Mouse (Mus musculus) megakaryocyte, embryonic 14.5 days (primary cell): Measurements from ENCODE around the gene Glul. TPM values are rescaled to one million over a fixed set of nuclear protein-coding genes. Genes with fewer than 3 reads are reported as not detected.

Source experiments
- H3K27me3 ChIP-seq: replicated peaks from 2 replicates; pipeline ENCODE3; 2012; ENCODE audit warnings: inconsistent platforms
- H3K36me3 ChIP-seq: replicated peaks from 2 replicates; pipeline ENCODE3; 2012; ENCODE audit warnings: low read length, inconsistent platforms, mixed read lengths
- H3K4me1 ChIP-seq: 2 replicates; pipeline ENCODE4 v1.6.1; 2012; ENCODE audit warnings: inconsistent platforms
- H3K4me3 ChIP-seq: replicated peaks from 2 replicates; pipeline ENCODE3; 2012; ENCODE audit warnings: moderate library complexity, mild to moderate bottlenecking, inconsistent platforms
- H3K9me3 ChIP-seq: 2 replicates; pipeline ENCODE4 v1.6.1; 2012; ENCODE audit warnings: inconsistent platforms
- FLI1 ChIP-seq: IDR thresholded peaks from 2 replicates; pipeline ENCODE4 v1.6.1; 2012; ENCODE audit warnings: low read length, inconsistent platforms, mixed read lengths
- GATA1 ChIP-seq: IDR thresholded peaks from 3 replicates; pipeline ENCODE4 v1.6.1; 2012; ENCODE audit warnings: mixed read lengths, low read length, inconsistent platforms, borderline replicate concordance
- polyA plus RNA-seq: library from polyadenylated mRNA; stranded (reverse); fragments of >175 nt; gene quantifications from 2 replicates; pipeline ENCODE4 v1.2.3, GENCODE M21; 2012; ENCODE audit warnings: low replicate concordance; ENCODE audit not compliant: insufficient read depth

Gene Glul
- polyA plus RNA-seq, 1 experiment, result 68.1 TPM

DNA sequence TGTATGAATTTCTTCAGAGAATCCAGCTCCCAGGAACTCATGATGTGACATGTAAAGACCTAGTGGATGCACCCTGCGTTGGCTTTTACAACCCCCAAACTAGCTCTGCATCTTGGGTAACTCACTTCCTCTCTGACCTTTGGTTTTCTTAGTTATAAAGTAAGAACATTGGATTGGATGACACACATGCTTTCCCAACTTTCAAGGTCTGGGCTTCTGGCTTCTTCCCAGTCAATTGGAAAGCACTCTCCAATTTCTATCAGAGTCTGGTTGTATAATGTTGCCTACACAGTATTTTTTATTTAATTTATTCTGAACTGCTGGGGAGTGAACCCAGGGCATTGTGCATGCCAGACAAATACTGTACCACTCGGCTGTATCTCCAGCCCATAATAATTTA lies 30.7 kb downstream of the Glul start:
- Histone ChIP-seq H3K4me1 (no peaks in the 10 kb centered on the region), H3K27me3 (peaks cover 2% of the 10 kb centered on the region), H3K4me3 (no peak overlapping the region), H3K36me3 (no peaks in the 10 kb centered on the region), H3K9me3 (peaks cover 23% of the 10 kb centered on the region)
- TF ChIP-seq GATA1 (no peak), FLI1 (no peak)

DNA sequence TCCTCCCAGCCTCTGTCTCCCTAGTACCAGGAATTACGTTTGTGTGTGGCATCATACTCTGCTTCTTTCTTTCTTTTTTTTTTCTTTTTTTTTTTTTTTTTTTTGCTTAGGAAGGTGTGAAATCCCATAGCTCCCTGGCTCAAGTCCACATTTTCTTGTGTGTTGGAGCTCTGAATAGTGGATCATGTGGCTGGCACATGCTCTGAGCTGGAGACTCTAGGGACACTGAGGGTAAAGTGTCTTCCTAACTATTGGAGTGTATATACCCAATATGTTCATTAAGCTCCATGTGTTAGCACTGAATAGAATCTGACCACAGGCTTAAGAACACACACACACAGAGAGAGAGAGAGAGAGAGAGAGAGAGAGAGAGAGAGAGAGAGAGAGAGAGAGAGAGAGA lies 34.0 kb downstream of the Glul start:
- H3K4me3 ChIP-seq, result no peak overlapping the region
- H3K27me3 ChIP-seq, result no peaks in the 10 kb centered on the region
- TF ChIP-seq FLI1 (no peak), GATA1 (no peak)

DNA sequence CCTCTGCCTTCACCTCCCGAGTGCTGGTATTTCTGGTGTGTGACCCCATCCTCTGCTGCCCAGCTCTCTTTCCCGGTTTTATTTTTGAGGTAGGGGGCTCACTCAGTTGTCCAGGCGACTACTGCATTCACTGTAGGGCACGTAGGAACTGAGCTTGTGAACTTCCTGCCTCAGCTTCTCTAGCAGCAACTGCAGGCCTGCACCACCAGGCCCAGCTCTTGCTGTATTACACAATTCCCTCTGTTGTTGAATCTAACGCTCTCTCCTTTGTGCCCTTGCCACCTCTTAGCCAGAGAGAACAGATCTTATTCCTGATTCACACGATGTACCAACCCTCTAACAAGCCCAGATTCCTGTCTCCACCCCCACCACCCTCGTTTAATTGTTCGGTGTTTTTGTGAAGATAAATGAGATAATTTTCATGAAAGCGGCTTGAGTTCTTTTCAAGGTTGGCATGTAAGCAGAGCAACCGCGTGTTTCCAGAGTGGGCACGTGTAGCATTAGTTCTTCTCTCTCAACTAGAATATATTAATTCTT lies 36.2 kb downstream of the Glul start:
- no peak overlapping the region for H3K4me3 ChIP-seq
- peaks cover 10% of the 10 kb centered on the region for H3K9me3 ChIP-seq
- TF ChIP-seq GATA1 (no peak), FLI1 (no peak)
- H3K4me1 ChIP-seq, result peaks cover 5% of the 10 kb centered on the region
- H3K27me3 ChIP-seq, result peaks cover 1% of the 10 kb centered on the region
- H3K36me3 ChIP-seq, result no peaks in the 10 kb centered on the region

More for the DNA sequence above, 34.0 kb downstream of the Glul start:
- Histone ChIP-seq H3K4me1 (peaks cover 5% of the 10 kb centered on the region), H3K36me3 (no peaks in the 10 kb centered on the region), H3K9me3 (peaks cover 19% of the 10 kb centered on the region)

DNA sequence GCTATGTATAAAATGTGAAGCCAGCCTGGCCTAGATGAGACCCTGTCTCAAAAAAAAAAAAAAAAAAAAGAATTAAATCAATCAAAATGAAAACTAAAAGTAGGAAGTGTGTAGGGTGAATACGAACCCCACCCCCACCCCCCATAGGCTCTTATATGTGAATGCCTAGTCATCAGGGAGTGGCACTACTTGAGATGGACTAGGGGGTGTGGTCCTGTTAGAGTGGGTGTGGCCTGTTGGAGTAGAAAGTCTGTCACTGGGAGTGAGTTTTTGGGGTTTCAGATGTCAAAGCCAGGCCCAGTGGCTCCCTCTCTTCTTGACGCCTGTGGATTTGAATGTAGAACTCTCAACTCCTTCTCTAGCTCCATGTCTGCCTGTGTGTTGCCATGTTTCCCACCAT lies 37.3 kb downstream of the Glul start:
- peaks cover 5% of the 10 kb centered on the region for H3K4me1 ChIP-seq
- H3K9me3 ChIP-seq, result peaks cover 10% of the 10 kb centered on the region
- no peaks in the 10 kb centered on the region for H3K36me3 ChIP-seq
- peaks cover 1% of the 10 kb centered on the region for H3K27me3 ChIP-seq
- no peak overlapping the region for H3K4me3 ChIP-seq
- TF ChIP-seq FLI1 (no peak), GATA1 (no peak)

DNA sequence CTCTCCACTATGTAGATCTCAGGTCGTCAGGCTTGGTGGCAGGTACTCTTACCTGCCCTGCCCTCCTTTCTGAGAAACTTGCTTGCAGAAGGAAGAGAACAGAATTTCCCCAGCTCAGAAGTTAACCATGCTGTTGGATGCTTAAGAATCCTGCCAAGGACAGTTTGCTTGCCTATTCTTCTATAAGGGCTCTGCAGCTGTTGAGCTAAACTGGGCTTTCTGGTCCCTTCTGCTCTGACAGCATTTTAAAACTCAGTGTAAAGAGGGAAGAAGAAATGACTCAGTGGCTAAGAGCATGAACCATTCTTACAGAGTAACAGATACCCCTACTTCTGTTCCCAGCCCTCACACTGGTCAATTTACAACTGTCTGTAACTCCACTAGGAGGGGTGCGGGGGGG lies 41.2 kb downstream of the Glul start:
- Histone ChIP-seq H3K4me3 (no peak overlapping the region), H3K4me1 (peaks cover 7% of the 10 kb centered on the region), H3K27me3 (peaks cover 1% of the 10 kb centered on the region), H3K36me3 (no peaks in the 10 kb centered on the region), H3K9me3 (peaks cover 8% of the 10 kb centered on the region)
- TF ChIP-seq GATA1, result no peak
- no peak for TF ChIP-seq FLI1

DNA sequence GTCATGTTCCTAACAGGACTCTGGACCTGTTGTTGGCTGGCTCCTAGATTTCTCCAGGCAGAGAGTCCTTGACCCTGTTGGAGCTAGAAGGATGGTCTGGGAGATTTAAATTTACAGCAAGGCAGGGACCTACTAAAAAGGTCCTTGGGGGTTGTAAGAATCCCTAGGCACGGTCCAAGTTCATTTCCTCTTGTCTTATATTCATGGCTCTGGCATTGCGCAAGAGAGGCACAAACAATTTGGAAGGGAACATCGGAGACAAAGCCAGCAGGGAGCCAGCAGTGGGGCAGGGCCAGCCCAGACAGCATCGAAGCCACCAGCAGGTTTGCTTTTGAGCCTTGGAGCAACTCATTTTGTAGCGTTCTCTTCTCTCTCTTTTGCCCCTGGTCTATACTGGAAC lies 45.4 kb downstream of the Glul start:
- peaks cover 6% of the 10 kb centered on the region for H3K4me1 ChIP-seq
- H3K36me3 ChIP-seq, result no peaks in the 10 kb centered on the region
- peaks cover 15% of the 10 kb centered on the region for H3K9me3 ChIP-seq
- no peak overlapping the region for H3K4me3 ChIP-seq
- no peak for TF ChIP-seq FLI1
- no peak for TF ChIP-seq GATA1
- no peaks in the 10 kb centered on the region for H3K27me3 ChIP-seq

DNA sequence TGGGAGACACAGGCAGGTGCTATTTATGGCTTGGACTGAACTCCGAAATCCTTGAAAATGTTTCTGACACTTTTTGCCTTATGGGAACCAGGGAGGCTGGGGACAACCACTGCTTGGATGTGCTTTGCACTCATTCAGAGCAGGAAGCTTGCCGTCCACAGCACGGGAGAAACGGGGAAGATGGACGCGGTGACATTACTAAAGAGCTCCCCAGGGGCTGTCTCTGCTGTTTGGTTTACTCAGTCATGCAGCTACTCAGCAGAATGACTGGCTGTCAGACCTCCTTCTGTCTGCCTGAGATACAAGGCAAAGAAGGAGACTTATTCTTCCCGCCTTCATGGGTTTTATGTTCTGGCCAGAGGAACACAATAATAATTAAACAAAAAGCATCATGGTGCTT lies 47.2 kb downstream of the Glul start:
- no peaks in the 10 kb centered on the region for H3K27me3 ChIP-seq
- peaks cover 6% of the 10 kb centered on the region for H3K4me1 ChIP-seq
- TF ChIP-seq FLI1, result no peak
- TF ChIP-seq GATA1, result no peak
- no peak overlapping the region for H3K4me3 ChIP-seq
- peaks cover 19% of the 10 kb centered on the region for H3K9me3 ChIP-seq
- H3K36me3 ChIP-seq, result no peaks in the 10 kb centered on the region

DNA sequence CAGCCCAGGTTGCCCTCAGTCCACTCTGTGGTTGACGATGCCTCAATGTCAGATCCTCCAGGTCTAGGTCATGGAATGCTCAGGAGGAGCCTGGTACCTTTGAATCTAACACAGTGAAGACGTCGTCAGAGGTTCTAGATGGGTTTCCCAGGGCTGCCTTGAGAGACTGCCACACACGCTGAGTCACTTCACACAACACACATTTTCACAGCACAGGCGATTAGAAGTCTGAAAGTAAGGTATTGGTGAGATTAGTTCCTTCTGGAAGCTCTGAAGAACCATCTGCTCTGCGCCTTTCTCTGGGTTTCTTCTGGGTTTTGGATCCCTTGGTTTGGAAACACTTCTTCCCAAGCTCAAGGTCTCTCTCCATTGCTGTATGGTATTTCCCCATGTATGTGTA lies 48.1 kb downstream of the Glul start:
- Histone ChIP-seq H3K36me3 (no peaks in the 10 kb centered on the region), H3K27me3 (no peaks in the 10 kb centered on the region)

DNA sequence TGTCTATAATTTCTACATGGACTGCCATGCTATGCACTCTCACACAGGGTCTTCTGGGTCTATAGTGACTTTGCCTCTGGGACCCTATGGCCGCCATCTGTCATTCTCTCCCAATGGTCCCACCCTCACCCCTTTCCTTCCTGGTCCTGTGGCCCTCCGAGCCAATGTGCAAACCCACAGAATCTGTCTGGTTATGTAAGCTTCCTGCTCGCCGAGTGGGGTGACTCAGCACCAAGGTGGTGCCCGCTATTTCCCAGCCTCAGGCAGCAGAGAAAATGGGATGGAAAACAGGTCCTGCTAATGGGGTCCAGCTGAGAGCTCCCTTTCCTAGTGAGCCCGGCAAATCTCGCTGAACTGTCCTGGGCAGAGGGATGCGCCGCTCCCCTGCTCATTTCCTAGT lies 53.5 kb downstream of the Glul start:
- Histone ChIP-seq H3K9me3 (peaks cover 33% of the 10 kb centered on the region), H3K4me1 (no peaks in the 10 kb centered on the region), H3K36me3 (no peaks in the 10 kb centered on the region), H3K27me3 (no peaks in the 10 kb centered on the region), H3K4me3 (no peak overlapping the region)
- TF ChIP-seq FLI1 (no peak), GATA1 (no peak)

More for the DNA sequence above, 48.1 kb downstream of the Glul start:
- no peak for TF ChIP-seq GATA1
- TF ChIP-seq FLI1, result no peak
- peaks cover 21% of the 10 kb centered on the region for H3K9me3 ChIP-seq
- H3K4me1 ChIP-seq, result peaks cover 6% of the 10 kb centered on the region
- H3K4me3 ChIP-seq, result no peak overlapping the region

DNA sequence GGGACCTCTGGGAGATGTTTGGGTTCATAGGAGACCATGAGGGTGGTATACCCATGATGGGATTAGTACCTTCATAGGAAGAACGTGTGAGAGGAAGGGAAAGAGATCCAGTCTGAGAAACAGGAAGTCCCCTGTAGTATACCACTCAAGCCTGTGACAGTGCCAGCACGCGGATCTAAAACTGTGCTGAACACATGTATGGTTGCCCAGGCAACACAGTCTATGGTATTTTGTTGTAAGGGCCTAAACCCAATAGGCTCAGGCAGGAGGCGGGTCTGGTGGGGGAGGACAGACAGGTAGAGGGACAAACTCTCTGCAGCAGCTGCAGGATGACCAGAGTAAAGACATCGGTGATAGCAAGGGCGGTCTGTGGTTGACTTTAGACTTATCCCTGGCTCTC lies 54.1 kb downstream of the Glul start:
- Histone ChIP-seq H3K4me3 (no peak overlapping the region), H3K36me3 (no peaks in the 10 kb centered on the region), H3K4me1 (no peaks in the 10 kb centered on the region), H3K27me3 (no peaks in the 10 kb centered on the region), H3K9me3 (peaks cover 31% of the 10 kb centered on the region)
- TF ChIP-seq FLI1, result no peak
- no peak for TF ChIP-seq GATA1

DNA sequence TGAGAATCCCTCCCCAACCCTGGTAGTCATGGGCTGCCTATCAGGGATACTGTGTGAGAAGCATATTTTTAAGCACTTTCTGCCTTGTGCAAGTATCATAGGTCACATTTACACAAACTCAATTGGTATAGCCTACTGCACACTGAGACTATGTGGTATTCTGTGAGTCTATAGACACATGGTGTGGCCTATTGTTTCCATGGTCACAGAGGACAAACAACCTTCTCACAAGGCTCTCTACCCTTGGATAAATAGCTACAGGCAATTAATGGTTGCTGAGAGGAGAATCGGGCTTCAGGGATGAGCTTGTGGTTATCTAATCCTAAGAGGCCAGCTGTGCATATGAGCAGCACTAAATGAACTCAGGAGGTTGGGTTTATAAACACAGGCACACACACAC lies 58.1 kb downstream of the Glul start:
- H3K27me3 ChIP-seq, result no peaks in the 10 kb centered on the region
- H3K4me3 ChIP-seq, result no peak overlapping the region
- H3K9me3 ChIP-seq, result peaks cover 11% of the 10 kb centered on the region
- no peak for TF ChIP-seq GATA1
- no peak for TF ChIP-seq FLI1
- no peaks in the 10 kb centered on the region for H3K4me1 ChIP-seq
- H3K36me3 ChIP-seq, result no peaks in the 10 kb centered on the region

Other genes with a start within 250 kb of the Glul start
- 0.04 TPM in 1 of 2 replicates, not detected in the other for gene Rgs8, start 246.9 kb upstream of the Glul start, polyA plus RNA-seq
- not detected in 2 replicates for gene Rgs16, start 159.6 kb upstream of the Glul start, polyA plus RNA-seq
- 2.3 and 3.2 TPM in 2 replicates for gene Rnasel, start 150.5 kb upstream of the Glul start, polyA plus RNA-seq
- gene Rgsl1, start 55.8 kb upstream of the Glul start, polyA plus RNA-seq, result not detected in 2 replicates
- not detected in 2 replicates for gene Teddm1b, start 25.6 kb upstream of the Glul start, polyA plus RNA-seq
- gene Teddm1a, start 8.2 kb upstream of the Glul start, polyA plus RNA-seq, result not detected in 2 replicates
- 0.59 TPM in 1 of 2 replicates, not detected in the other for gene Teddm2, start 284 bp downstream of the Glul start, polyA plus RNA-seq